Mouse (Mus musculus) gastrocnemius, adult 2 months (tissue): ENCODE results near the gene 1600002K03Rik. TPM values are rescaled to one million over a fixed set of nuclear protein-coding genes. Genes with fewer than 3 reads are reported as not detected.
"Not testable (repeated sequence)": the region's sequence is repeated elsewhere in the genome, so short reads cannot be mapped to it uniquely, and the experiment has no call there.

Experiments
- DNase-seq: peaks from one replicate; pipeline ENCODE4 v3.0.0; 2022
- H3K27ac ChIP-seq: fragments of 200-600 bp; 2 replicates; pipeline ENCODE4 v1.8.1; 2022; ENCODE audit warnings: mild to moderate bottlenecking
- H3K4me3 ChIP-seq: fragments of 200-600 bp; 2 replicates; pipeline ENCODE4 v1.8.1; 2022; ENCODE audit warnings: mild to moderate bottlenecking, moderate library complexity
- CTCF ChIP-seq: fragments of 200-600 bp; IDR thresholded peaks from 2 replicates; pipeline ENCODE4 v1.8.1; 2022; ENCODE audit warnings: antibody characterized with exemption, mild to moderate bottlenecking, moderate library complexity
- intact Hi-C: fragments of 180-260 bp; cut with DNase I; formaldehyde crosslinking; loops from one replicate; pipeline ENCODE4 v1.15.1; 2025
- total RNA-seq, 2 experiments: library from RNA; stranded (reverse); gene quantifications; 2 replicates each; pipeline ENCODE4 v1.2.3; 2021

Gene 1600002K03Rik
- total RNA-seq, 2 experiments from 2014 or later = 6.6 to 7.1 TPM

DNA sequence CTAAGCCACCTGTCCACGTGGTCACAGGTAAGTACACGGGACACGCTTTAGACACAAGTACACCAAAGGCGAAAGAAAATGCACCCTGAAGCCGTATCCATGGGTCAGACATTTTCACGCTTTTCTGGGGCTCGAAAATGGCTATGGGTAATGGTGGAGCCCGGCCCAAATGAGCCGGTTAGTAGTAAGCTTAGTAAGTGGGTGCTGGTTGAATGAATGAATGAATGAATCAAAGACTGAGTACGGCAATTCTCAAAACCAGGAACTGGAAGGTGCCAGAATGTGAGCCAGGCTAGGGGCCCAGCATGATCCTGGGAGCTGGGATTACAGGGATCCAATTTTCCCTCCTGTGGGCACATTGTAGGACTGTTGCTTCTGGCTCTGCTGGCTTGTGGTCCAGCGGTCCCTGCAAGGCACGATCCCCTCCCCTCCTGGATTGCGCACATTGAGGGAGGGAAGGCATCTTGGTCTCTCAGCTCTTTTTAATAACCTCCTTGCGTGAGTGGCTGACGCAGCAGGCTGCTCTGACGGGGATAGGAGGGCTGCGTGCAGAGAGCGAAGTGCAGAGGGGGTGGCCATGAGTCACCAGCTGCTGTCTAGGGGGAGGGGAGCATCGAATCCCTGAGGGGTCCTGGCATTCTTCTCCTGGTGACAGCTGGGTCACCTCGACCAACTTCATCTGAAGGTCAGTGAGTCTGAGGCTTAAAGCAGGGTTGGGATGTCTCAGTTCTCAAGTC is 7.2 kb upstream of the 1600002K03Rik start, which contains the start of gene Cirbp:
Gene Cirbp, plus strand, starts transcription at position 594 of the 737 bp plus-strand sequence.
- DNase-seq = no peak
- Histone ChIP-seq H3K4me3 (peak within 1 kb of the TSS; percentile 70), H3K27ac (peak within 1 kb of the TSS; percentile 99)
- TF ChIP-seq CTCF = no peak
- intact Hi-C loops = loop anchor here (1.0 to 2.0 kb wide), 2 partner anchors 20 to 181 kb away; partner anchors contain the start of gene Tmem259

DNA sequence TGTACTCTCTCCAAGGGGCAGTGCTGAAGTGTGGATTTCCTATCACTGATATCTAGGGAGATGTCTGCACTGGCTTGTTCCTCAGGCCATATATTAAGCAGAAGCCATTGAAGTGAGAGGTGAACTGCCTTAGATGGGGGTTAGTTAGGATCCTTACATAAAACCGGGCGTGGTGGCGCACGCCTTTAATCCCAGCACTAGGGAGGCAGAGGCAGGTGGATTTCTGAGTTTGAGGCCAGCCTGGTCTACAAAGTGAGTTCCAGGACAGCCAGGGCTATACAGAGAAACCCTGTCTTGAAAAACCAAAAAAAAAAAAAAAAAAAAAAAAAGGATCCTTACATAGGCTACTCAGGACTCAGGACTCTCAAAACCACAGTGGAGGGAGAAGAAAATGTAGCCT is 6.6 kb upstream of the 1600002K03Rik start:
- H3K27ac ChIP-seq, intact Hi-C loops, H3K4me3 ChIP-seq, DNase-seq: not testable (repeated sequence)

DNA sequence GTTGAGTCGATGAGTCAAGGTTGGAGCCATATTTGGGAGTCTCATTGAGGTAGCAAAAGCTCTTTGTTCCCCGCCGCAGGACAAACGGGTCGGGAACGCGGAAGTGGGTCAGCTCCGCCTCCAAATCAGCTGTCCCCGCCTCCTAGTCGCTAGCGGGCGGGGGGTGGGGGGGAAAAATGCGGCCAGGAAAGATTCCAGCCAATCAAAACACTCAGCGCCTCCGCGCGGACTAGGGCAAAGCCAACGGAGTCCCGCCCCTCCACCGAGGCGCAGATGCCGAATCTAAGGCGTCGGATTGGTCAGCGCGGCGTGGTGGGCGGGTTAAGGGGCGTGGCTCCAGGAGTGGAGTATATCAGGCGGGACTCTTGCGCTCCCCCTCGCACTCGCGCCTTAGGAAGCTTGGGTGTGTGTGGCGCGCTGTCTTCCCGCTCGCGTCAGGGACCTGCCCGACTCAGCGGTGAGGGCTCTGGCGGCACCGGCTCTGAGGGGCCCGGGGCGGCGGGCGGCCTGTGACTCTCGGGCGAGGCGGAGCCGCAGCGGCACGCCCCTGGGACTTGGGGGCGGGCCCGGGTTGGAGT is 5.2 kb upstream of the 1600002K03Rik start:
- DNase-seq = peak; percentile 99
- TF ChIP-seq CTCF = no peak
- Histone ChIP-seq H3K4me3 (peak overlapping the region; percentile 99), H3K27ac (peak overlapping the region; percentile 99)
- intact Hi-C loops = no loop called here

DNA sequence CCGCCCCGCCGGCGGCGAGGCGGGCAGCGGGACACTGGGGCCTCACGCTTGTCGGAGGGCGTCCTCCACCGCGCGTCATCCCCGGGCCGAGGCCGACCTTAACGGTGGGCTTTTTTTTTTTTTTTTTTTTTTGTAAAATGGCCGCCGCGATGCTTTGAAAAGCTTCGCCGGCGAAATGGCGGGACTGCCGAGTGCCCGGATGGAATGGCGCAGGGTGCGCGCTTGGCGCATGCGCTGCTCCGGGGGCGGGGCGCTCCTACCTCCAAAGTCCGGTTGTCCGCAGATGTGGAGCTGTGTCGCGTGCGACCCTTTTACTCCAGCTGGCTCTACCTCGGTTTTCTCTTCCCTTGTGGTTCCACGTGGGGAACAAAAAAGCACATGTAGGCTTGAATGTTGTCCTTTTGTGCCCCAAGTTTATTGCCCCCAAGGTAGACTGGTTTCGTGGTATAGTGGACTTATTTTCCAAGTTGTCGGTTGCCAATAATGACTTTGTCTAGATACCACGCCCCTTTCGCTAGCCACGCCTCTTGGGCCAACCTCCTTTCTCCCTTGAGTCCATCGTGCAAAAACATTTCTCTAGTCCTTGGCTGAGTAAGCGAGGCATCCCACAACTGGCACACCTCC is 4.6 kb upstream of the 1600002K03Rik start:
- TF ChIP-seq CTCF = no peak
- Histone ChIP-seq H3K4me3 (peak overlapping the region; percentile 99), H3K27ac (peak overlapping the region; percentile 99)
- DNase-seq = peak; percentile 96
- intact Hi-C loops = no loop called here

DNA sequence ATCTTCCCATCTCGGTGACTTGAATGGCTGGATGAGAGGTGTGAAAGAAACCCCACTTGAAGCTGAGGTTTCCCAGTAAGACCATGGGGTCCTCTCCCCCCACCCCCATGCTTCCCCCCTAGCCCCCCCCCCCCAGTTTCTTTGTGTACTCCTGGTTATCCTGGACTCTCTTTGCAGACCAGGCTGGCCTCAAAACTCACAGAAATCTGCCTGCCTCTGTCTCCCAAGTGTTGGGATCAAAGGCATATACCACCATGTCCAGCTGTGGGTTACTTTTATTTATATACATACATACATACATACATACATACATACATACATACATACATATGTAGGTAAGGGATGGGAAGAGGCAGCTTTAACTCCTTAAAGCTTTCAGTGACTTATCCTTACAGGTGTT is 3.7 kb upstream of the 1600002K03Rik start:
- no peak for TF ChIP-seq CTCF
- peak overlapping the region; percentile 99 for H3K27ac ChIP-seq
- intact Hi-C loops = no loop called here

DNA sequence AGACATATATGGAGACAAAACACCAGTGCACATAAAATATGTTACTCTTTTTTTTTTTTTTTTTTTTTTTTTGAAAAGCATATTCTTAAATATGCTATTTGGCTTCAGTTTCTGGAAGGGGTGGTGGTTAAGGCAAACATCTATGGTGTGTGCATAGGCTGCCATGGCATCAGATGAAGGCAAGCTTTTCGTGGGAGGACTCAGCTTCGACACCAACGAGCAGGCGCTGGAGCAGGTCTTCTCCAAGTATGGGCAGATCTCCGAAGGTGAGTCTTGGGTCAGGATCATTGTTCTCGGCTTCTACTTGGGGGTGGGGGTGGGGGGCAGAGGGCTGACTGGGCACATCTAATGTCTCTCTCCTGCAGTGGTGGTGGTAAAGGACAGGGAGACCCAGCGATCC is 3.1 kb upstream of the 1600002K03Rik start:
- DNase-seq = no peak
- no peak overlapping the region for H3K4me3 ChIP-seq
- no peak for TF ChIP-seq CTCF
- H3K27ac ChIP-seq = no peak overlapping the region
- intact Hi-C loops = no loop called here

More for the DNA sequence above, 3.7 kb upstream of the 1600002K03Rik start:
- DNase-seq = no peak
- H3K4me3 ChIP-seq = peak overlapping the region; percentile 99

DNA sequence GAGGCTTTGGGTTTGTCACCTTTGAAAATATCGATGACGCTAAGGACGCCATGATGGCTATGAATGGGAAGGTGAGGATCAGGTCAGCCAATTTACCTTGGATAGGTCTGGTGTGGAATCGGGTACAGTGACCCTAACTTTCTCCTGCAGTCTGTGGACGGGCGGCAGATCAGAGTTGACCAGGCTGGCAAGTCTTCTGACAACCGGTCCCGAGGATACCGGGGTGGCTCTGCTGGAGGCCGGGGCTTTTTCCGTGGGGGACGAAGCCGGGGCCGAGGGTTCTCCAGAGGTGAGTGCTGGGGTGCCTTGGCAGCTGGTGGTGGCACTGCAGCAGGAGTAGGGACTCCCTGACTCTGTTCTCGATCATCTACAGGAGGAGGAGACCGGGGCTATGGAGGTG is 2.7 kb upstream of the 1600002K03Rik start:
- TF ChIP-seq CTCF = no peak
- H3K4me3 ChIP-seq = no peak overlapping the region; the same call in 1 of the 2 replicates
- DNase-seq = no peak
- no peak overlapping the region for H3K27ac ChIP-seq
- intact Hi-C loops = no loop called here

DNA sequence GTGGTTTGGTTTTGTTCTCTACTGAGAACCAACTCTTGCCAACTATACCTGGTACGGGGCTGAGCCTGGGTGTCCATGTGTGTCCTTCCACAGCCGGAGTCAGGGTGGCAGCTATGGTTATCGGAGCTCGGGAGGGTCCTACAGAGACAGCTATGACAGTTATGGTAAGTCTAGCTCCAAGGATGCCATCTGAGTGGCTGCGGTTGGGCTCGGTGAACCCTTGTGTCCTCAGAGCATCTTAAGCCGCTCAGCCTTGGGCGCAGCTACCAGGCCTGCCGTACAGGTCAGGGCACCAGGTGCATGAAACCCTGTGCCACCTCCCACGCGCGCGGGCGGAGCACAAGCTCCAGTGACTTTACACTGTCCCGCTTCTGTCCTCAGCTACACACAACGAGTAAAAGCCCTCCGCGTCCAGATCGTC is 2.1 kb upstream of the 1600002K03Rik start:
- TF ChIP-seq CTCF = no peak
- intact Hi-C loops = no loop called here

DNA sequence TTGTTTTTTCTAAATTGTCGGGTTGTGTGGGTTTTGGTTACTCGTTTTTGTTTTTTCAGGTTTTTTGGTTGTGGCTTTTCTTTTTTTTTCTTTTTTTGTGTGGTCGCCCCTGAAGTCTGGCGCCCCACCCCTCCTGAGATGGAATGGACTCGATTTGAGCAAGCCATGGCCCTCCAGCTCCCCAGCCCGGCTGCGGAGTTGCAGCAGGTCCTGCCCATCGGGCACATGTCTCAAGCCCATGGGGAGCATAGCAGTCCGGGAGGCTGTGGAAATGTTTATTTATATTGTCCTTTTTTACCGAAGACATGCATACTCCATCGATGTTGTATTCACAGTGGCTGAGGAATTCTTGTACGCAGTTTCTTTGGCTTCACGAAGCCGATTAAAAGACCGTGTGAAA is 1.5 kb upstream of the 1600002K03Rik start:
- intact Hi-C loops = no loop called here
- no peak for TF ChIP-seq CTCF
- DNase-seq = no peak
- no peak overlapping the region for H3K4me3 ChIP-seq
- H3K27ac ChIP-seq = no peak overlapping the region; the same call in 1 of the 2 replicates

More for the DNA sequence above, 2.1 kb upstream of the 1600002K03Rik start:
- no peak overlapping the region for H3K4me3 ChIP-seq
- DNase-seq = no peak
- no peak overlapping the region for H3K27ac ChIP-seq

DNA sequence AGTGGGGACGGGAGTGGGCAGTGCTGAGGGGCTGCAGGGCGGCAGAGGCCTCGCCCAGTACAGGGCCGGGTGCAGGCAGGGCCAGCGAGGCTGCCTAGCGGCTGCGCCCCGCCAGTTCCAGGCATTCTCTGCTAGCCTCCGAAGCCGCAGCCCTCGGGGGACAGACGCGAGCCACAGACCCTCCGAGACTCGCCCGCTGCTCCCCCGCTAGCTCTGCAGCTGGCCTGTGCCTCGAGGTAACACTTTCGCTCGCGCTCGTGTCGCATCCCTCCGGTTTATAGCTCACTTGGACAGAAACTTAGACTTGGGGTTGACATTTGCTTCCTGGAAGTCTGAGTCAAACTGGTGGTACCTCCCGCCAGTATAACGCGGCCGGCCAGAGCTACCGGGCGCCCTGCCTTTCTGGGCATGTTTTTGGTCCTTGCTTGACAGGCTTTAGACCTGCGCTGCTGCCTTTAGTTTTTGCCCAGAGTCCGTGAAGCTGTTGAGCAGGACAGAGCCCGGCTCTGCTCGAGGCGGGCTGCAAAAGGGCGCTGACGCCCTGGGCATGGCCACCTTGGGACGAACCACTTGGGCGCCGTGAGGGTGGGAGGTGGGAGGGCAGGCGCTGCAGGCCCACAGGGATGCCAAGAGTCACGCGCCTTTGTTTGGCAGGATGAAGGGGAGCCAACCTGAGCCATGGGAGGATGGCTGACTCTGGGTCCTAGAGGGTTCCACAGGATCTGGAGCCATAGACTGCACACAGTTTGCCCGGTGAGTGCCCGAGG is 801 bp upstream of the 1600002K03Rik start:
- TF ChIP-seq CTCF = no peak
- intact Hi-C loops = no loop called here
- DNase-seq = no peak
- Histone ChIP-seq H3K27ac (peak overlapping the region; percentile 98), H3K4me3 (peak overlapping the region; percentile 87)

DNA sequence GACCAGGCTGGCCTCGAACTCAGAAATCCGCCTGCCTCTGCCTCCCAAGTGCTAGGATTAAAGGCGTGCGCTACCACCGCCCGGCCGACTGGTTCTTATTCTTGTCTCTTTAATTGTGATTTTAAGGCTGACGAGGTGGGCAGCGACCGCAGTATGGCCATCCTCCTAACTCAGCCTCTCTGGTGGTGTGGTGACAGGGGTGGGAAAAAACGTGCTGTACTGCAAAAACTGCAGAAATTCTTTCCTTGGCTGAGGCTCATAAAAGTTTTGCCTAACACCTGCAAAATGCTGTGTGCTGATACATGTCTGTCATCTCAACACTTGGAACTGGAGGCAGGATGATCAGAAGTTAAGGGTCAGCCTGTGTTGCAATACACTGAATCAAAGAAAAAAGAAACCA is 614 bp downstream of the 1600002K03Rik start:
- H3K4me3 ChIP-seq = peak overlapping the region; percentile 87
- H3K27ac ChIP-seq = peak overlapping the region; percentile 98
- intact Hi-C loops = no loop called here
- DNase-seq = no peak
- TF ChIP-seq CTCF = no peak

DNA sequence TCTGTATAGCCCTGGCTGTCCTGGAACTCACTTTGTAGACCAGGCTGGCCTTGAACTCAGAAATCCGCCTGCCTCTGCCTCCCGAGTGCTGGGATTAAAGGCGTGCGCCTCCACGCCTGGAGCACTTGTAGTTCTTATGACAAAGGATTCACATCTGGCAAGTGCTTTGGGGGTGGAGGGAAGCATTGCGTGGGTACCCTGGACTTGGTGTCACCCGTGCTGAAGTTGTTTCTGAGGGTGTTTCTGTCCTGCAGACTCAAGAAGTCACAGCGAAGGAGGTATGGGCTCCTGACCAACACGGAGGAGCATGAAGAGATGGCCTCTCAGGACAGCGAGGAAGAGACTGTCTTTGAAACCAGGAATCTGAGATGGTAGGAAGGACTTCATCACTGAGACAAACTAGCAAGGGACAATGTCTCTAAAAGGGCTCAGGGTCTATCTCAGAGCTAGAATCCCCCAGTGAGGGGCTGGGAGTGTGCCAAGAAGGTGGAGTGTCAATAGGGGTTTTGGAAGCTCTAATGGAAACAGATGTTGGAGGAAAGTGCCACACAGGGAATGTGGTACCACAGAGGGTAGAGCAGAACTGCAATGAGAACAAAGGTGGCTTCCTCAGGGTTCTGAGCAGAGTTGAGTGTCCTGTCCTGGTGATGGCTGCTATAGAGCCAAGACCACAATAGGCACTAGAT is 1.4 kb downstream of the 1600002K03Rik start:
- no peak overlapping the region for H3K4me3 ChIP-seq
- DNase-seq = no peak
- intact Hi-C loops = no loop called here

More for the DNA sequence above, 1.4 kb downstream of the 1600002K03Rik start:
- no peak for TF ChIP-seq CTCF
- H3K27ac ChIP-seq = no peak overlapping the region
